Mouse (Mus musculus): ENCODE data around the gene Tnks2. TPM values are rescaled to one million over a fixed set of nuclear protein-coding genes. Genes with fewer than 3 reads are reported as not detected.
"Not testable (repeated sequence)": the region's sequence is repeated elsewhere in the genome, so short reads cannot be mapped to it uniquely, and the experiment has no call there.

The Tnks2 gene
- 100 to 1,000 TPM; 109 to 123 TPM for total RNA-seq (2021)
- long read RNA-seq, experiment 1, full-length matches to known transcripts = 5 of 23 reads
- long read RNA-seq, experiment 1, partial matches to known transcripts = 13 of 23 reads
- long read RNA-seq, experiment 1, other reads (novel, unspliced or antisense) = 5 of 23 reads
- long read RNA-seq, experiment 2, full-length matches to known transcripts = 3 of 10 reads
- long read RNA-seq, experiment 2, partial matches to known transcripts = 1 of 10 reads
- long read RNA-seq, experiment 2, other reads (novel, unspliced or antisense) = 6 of 10 reads

- peak; percentile 99 for DNase-seq
These were observed at the start of gene Tnks2 for GRCm38 (mm10) chr19:36833788-36834531. Gene Tnks2, plus strand, starts transcription at chr19:36834232.

DNA sequence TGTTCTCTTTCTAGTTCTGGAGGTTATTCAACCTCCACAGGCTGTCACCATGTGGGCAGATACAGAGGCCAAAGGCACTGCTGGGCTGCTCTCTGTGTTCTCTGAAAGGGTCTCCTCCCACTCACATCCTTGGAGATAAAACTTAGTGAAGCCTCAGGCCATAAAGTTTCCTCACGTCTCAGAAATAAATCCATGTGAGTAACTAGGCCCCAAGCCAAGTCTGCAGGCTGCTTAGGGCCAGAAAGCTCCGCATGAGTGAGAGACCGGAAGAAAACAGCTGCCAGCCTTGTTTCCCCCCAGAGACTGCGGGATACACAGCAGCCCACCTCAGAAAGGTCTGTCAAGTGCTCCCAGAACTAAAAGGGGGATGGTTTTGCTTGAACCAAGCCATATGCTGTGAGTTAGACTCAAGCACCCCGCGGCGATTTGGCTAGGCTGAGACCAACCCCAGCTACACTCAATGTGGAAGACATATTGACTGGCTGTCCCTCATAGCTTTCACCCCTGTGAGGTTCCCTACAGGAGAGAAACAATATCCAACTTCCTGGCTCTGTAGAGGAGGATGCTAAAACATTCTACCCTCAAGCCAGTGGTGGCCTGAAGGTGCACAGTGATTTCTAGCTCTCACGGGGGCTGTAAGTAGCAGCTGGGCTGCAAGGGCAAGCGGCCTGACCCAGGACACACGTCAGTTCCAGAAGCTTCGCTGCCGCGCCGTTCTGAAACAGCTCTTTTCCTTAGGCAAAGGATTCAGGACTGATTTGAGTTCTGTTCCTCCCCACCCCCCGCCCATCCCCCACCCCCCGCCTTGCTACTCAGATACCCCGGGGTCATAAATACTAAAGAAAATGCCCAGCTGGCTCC is 43.9 kb upstream of the Tnks2 start:
- DNase-seq = peak; percentile 36 to 53

DNA sequence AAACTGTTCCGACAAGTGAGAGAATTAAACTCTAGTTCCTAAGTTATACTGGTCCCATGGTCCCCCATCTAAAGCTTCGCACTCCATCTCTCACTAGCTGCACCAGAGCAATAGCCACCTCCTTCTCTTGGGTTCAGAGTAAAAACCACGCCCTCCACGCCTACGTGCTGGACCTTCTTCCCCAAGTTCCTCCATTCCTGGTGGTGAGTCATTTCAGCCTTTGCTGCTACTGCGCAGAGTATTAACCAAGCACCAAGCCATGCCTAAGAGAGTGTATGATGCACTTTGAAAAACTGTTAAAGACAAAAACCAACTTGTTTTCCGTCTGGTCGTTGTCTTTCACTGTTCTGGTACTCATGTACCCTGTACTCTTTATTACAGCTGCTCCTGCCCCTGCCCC is 41.4 kb upstream of the Tnks2 start:
- DNase-seq = no peak

DNA sequence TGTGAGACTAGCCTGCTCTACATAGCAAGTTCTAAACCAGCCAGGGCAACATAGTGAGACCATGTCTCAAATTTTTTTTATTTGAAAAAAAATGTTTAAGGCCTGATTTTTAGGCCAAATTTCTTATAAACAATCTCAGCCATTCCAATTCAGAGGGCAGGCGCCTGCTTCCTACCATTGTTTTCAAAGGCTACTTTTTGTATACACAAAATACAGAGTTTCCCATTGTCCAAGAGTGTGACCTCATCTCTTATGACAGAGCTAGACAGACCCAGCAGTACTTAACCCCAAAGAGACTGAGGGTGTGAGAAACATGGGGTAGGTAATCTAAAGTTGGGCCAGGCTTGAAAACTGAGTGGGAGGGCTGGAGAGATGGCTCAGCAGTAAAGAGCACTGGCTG is 40.6 kb upstream of the Tnks2 start:
- DNase-seq = no peak

DNA sequence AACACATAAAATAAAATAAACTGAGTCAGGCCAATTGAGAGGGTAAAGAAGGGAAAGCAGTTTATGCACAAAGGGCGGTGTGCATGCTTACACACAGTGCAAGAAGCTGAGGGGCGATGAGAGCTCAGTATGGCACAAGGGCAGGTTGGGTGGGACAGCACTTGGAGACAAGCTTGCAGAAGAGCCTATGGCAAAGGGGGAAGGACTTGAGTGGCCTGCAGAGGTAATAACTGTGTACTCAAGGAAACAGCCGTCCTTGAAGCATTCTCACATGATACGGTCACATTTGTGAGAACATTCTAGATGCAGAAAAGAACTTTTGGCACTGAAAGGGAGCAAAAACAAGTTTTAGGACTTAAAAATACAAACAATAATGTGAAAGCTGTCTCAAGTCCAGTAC is 40.0 kb upstream of the Tnks2 start:
- DNase-seq = no peak

- DNase-seq = no peak
These were observed 38.8 kb upstream of the Tnks2 start for GRCm38 (mm10) chr19:36795277-36795676.

- DNase-seq = no peak
These were observed 37.1 kb upstream of the Tnks2 start for GRCm38 (mm10) chr19:36796931-36797330.

DNA sequence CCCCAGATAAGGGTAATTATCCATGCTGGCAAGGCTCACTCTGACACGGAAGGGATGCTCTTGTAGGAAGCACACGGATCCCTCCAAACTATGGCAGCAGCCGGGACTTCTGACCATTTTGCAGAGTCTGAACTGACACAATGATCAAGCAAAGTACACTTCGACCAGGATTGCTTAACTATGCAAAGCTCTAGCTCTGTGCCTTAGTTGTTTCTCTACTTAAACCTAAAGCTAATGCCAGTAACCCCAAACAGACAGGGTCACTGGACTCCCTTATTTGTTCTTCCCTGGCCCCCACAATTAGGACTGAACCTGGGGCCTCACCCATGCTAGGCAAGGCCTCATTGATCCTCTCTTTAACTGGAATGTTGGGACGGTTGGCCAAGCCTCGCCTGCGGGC is 33.7 kb upstream of the Tnks2 start:
- no peak for DNase-seq

GRCm38 (mm10) chr19:36801856-36802641 is 32.0 kb upstream of the Tnks2 start:
- DNase-seq = no peak

- no peak for DNase-seq
These were observed 30.6 kb upstream of the Tnks2 start for GRCm38 (mm10) chr19:36803403-36803802.

DNA sequence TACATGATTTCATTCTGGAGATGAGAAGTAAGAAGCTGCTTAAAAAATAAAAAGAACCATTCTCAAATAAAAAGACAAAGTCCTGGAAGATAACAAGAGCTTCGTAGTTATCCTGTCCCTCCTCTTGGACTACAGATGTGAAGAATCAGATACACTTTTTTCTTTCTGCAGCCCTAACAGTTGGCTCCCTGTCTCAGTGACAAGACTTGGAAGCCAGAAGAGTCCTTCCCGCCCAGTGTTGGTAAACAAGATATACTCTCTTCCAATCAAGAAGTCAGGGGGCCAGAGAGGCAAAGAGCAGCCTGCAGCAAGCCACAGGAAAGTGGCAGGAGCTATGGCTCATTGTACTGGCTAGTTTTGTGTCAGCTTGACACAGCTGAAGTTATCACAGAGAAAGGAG is 27.2 kb upstream of the Tnks2 start:
- no peak for DNase-seq

GRCm38 (mm10) chr19:36808426-36809105 is 25.5 kb upstream of the Tnks2 start:
- peak; percentile 72 to 81 for DNase-seq

DNA sequence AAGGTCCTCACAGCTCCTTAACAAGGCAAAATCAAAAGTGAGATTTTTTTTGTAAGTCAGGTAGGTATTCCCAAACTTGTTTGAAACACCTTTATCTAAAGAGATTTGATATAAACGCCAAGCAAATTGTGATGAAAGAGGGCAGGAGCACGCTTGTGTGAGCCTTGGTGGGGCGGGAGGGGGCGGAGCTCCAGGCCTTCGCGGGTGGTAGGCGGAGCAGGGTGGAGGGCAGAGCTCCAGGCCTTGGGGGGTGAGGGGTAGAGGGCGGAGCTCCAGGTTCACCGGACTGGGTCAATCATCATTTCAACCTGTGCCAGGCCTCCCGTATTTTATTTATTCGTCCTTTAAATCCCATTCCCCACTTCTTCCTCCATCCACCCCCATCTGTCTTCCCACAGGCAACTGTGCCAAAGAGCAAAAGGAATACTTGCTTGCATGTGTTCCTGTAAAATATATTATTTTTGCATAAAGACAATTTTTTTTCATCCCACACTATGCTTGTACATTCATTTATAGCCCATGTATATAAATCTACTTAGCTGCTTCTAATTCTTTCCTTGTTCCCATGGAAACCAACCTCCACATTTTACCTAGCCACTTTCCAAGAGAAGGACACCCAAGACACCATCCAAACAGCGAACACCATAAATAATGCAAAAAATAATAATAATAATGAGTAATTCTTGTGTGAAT is 24.4 kb upstream of the Tnks2 start:
- DNase-seq = peak; percentile 55 to 60

GRCm38 (mm10) chr19:36812011-36812410 is 22.0 kb upstream of the Tnks2 start:
- DNase-seq = no peak

- DNase-seq = peak; percentile 40 to 56
These were observed 18.4 kb upstream of the Tnks2 start for GRCm38 (mm10) chr19:36815396-36816271.

GRCm38 (mm10) chr19:36818141-36818885 is 15.7 kb upstream of the Tnks2 start:
- peak in 1 of 2 experiments; percentile 61 for DNase-seq

GRCm38 (mm10) chr19:36819199-36819598 is 14.8 kb upstream of the Tnks2 start:
- DNase-seq = no peak

DNA sequence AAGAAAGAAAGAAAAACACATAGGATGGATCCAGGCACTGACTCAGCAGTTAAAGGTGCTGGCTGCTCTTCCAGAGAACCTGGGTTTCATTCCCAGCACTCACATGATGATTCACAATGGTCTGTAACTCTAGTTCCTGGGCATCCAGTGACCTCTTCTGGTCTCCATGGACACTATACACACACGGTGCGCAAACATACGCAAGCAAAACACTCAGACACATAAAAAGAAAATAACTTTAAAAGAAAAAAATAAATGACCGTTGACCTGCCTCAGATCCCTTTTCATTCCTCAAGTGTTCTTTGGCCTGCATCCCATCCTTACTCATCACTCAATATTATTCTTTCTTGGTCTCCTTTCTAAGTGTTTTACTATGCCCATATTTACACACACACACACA is 13.6 kb upstream of the Tnks2 start:
- DNase-seq = no peak

GRCm38 (mm10) chr19:36821301-36821700 is 12.7 kb upstream of the Tnks2 start:
- DNase-seq = not testable (repeated sequence)
